Comparison of ENCODE assay signal across 35 mouse cellular contexts in the genomic region with DNA sequence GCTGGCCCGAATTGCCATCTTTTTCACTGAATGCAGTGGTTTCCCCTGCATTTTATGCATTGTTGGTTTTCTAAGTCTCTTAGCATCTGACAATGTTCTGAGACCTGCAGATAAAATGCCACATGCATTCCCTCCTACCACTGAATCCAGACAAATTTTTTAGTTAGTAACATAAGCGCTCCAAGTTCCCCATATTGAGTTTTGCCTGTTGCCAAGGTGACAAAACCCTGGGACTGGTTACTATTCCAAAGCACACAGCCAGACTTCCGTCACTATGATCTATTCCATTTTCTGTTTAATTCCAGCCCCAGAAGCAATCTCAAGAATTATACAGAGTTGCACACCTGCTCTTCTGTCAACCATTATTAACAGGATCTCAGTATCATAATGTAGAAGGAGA. TPM values are rescaled to one million over a fixed set of nuclear protein-coding genes. Genes with fewer than 3 reads are reported as not detected.
A peak's percentile ranks its signal among the peaks of the same experiment; 100 is the strongest.
DNase-seq lines count a peak whose midpoint lies in the region; ATAC-seq lines count a peak whose summit lies in the region.
"Had no signal": no experiment of that assay in that cellular context is flagged by ENCODE, and none has a peak within 500 bp of the region (broad histone marks: within the 10 kb centered on the region; RNA-seq: fewer than 3 reads in every experiment).

No protein-coding gene starts in this region.

- H3K4me1 ChIP-seq in midbrain, embryonic 11.5 days (ENCODE audit: control insufficient read depth, insufficient read depth, low read length), result no peaks in the 10 kb centered on the region
- H3K4me1 ChIP-seq in midbrain, embryonic 16.5 days (ENCODE audit: control insufficient read depth, insufficient read depth, low read length), result 0 out of 2 replicates have a peak, but pooled peaks cover 2% of the 10 kb centered on the region
- H3K4me1 ChIP-seq: embryonic facial prominence, embryonic 10.5 days; intestine, embryonic 15.5 days had no signal

- no peaks in the 10 kb centered on the region for H3K36me3 ChIP-seq in midbrain, embryonic 11.5 days (ENCODE audit: control insufficient read depth, insufficient read depth, low read length)
- no peaks in the 10 kb centered on the region for H3K36me3 ChIP-seq in midbrain, embryonic 16.5 days (ENCODE audit: control insufficient read depth, insufficient read depth, low read length)
- H3K36me3 ChIP-seq: embryonic facial prominence, embryonic 10.5 days; heart, embryonic 10.5 days; intestine, embryonic 15.5 days had no signal

- no peak overlapping the region for H3K4me2 ChIP-seq in midbrain, embryonic 11.5 days
- no peak overlapping the region for H3K4me2 ChIP-seq in midbrain, embryonic 16.5 days (ENCODE audit: low read length)
- H3K4me2 ChIP-seq: hindbrain, embryonic 14.5 days; intestine, embryonic 15.5 days; lung, embryonic 14.5 days had no signal

- WGBS in midbrain, embryonic 11.5 days, result 83% methylated on average over 3 of the region's 3 CpGs
- WGBS in midbrain, embryonic 16.5 days, result 71% methylated on average over 3 of the region's 3 CpGs

- no peak for ATAC-seq in midbrain, embryonic 11.5 days (ENCODE audit: low FRiP score)
- no peak for ATAC-seq in midbrain, embryonic 16.5 days
- ATAC-seq: forebrain, embryonic 16.5 days; intestine, embryonic 15.5 days had no signal

- no peaks in the 10 kb centered on the region for H3K9me3 ChIP-seq in midbrain, embryonic 11.5 days (ENCODE audit: control insufficient read depth, low read length)
- no peaks in the 10 kb centered on the region for H3K9me3 ChIP-seq in midbrain, embryonic 16.5 days (replicated peaks; ENCODE audit: control insufficient read depth, low read length, poor library complexity, severe bottlenecking)
- H3K9me3 ChIP-seq: embryonic facial prominence, embryonic 10.5 days; heart, embryonic 10.5 days; intestine, embryonic 15.5 days had no signal

- H3K27ac ChIP-seq in midbrain, embryonic 11.5 days (ENCODE audit: low read depth, low read length), result no peak overlapping the region
- no peak overlapping the region for H3K27ac ChIP-seq in midbrain, embryonic 16.5 days (ENCODE audit: low read length)
- H3K27ac ChIP-seq: embryonic facial prominence, embryonic 10.5 days; heart, embryonic 10.5 days; hindbrain, embryonic 14.5 days; intestine, embryonic 15.5 days; liver, embryonic 14.5 days had no signal

- H3K4me3 ChIP-seq in midbrain, embryonic 11.5 days (ENCODE audit: low read depth, low read length), result no peak overlapping the region
- no peak overlapping the region for H3K4me3 ChIP-seq in midbrain, embryonic 16.5 days (ENCODE audit: low read depth, low read length)
- H3K4me3 ChIP-seq: embryonic facial prominence, embryonic 10.5 days; heart, embryonic 10.5 days; intestine, embryonic 15.5 days had no signal

- H3K9ac ChIP-seq in midbrain, embryonic 11.5 days (ENCODE audit: low read length), result no peak overlapping the region
- H3K9ac ChIP-seq in midbrain, embryonic 16.5 days (ENCODE audit: low read depth, low read length), result no peak overlapping the region
- H3K9ac ChIP-seq: hindbrain, embryonic 14.5 days; intestine, embryonic 15.5 days; liver, embryonic 14.5 days; lung, embryonic 14.5 days had no signal

- H3K27me3 ChIP-seq in midbrain, embryonic 11.5 days (ENCODE audit: control insufficient read depth, insufficient read depth, low read length), result no peaks in the 10 kb centered on the region
- H3K27me3 ChIP-seq in midbrain, embryonic 16.5 days (ENCODE audit: control insufficient read depth, insufficient read depth, low read depth, low read length), result no peaks in the 10 kb centered on the region
- H3K27me3 ChIP-seq: intestine, embryonic 15.5 days had no signal

- DNase-seq in heart, adult 18-20 months, result peak; percentile 19 to 28
- DNase-seq in heart, adult 8-10 months (ENCODE audit: low spot score), result no peak
- DNase-seq in midbrain, embryonic 11.5 days (ENCODE audit: low spot score, missing footprints), result peak; percentile 72
- DNase-seq in layer of hippocampus, adult 9-10 months (ENCODE audit: low spot score), result peak; percentile 41
- peak; percentile 25 for DNase-seq in skeletal muscle tissue, adult 2 months (ENCODE audit: low read depth, low spot score)
- DNase-seq in thymus, postnatal 0 days (ENCODE audit: low spot score), result no peak
- DNase-seq: adrenal gland, adult 2 months; cerebellum, adult 11-12 months; cerebellum, postnatal 10 days; gastrocnemius, postnatal 36 days; heart, postnatal 4 days; kidney, adult 8-10 months; kidney, postnatal 10 days; lung, embryonic 14.5 days; lung, postnatal 4 days; thymus, adult 18-20 months; thymus, postnatal 4 days had no signal

RNA-seq across cellular contexts. Expression of gene Fam124a, which starts 15.7 kb away (rescaled TPM):
- 1 to 10 TPM; 3.8 to 3.9 TPM for total RNA-seq in heart, adult 18-20 months (2021)
- total RNA-seq in heart, adult 8-10 months (2022), result 1 to 10 TPM; 3.6 to 5.0 (median 3.7) TPM
- polyA plus RNA-seq in midbrain, embryonic 11.5 days (2014; fragmentation: Nextera tagmentation; extraction: Ambion mirVana), result 2.6 and 3.4 TPM in 2 replicates
- 48.4 and 55.3 TPM in 2 replicates for polyA plus RNA-seq in midbrain, embryonic 16.5 days (2015; fragmentation: Nextera tagmentation; extraction: Ambion mirVana)
- polyA plus RNA-seq in thymus, postnatal 0 days (2015; fragmentation: Nextera tagmentation; extraction: Ambion mirVana), result 0.35 and 0.53 TPM in 2 replicates
- total RNA-seq: megakaryocyte-erythroid progenitor cell, adult 5-6 weeks; MEL; neutrophil, adult 5-6 weeks had no signal

RNA-seq across cellular contexts. Expression of gene Gm4131, which starts 26.9 kb away (rescaled TPM):
- not detected for total RNA-seq in heart, adult 18-20 months (2021)
- not detected for total RNA-seq in heart, adult 8-10 months (2022)
- polyA plus RNA-seq in midbrain, embryonic 11.5 days (2014; fragmentation: Nextera tagmentation; extraction: Ambion mirVana), result not detected in 2 replicates
- polyA plus RNA-seq in midbrain, embryonic 16.5 days (2015; fragmentation: Nextera tagmentation; extraction: Ambion mirVana), result 0.25 and 0.36 TPM in 2 replicates
- polyA plus RNA-seq in thymus, postnatal 0 days (2015; fragmentation: Nextera tagmentation; extraction: Ambion mirVana), result not detected in 2 replicates
- total RNA-seq: adrenal gland, adult 2 months; adrenal gland, postnatal 4 days; gastrocnemius, postnatal 36 days; heart, postnatal 4 days; layer of hippocampus, adult 8-10 months; left cerebral cortex, postnatal 10 days; megakaryocyte-erythroid progenitor cell, adult 5-6 weeks; MEL; neutrophil, adult 5-6 weeks had no signal
- polyA plus RNA-seq: adrenal gland, adult 2 months; C2C12; cortical plate, adult 2 months; embryonic facial prominence, embryonic 10.5 days; heart, embryonic 10.5 days; heart, embryonic 16.5 days; intestine, embryonic 15.5 days; limb, embryonic 14.5 days; liver, embryonic 14.5 days; lung, embryonic 14.5 days; stomach, embryonic 14.5 days had no signal

Comparison
In these comparisons a context has a peak if more than half of its experiments do, and no peak if none do; other contexts are left out.
1. DNase-seq: peak in heart, adult 18-20 months (2 of 2), midbrain, embryonic 11.5 days (single experiment), layer of hippocampus, adult 9-10 months (single experiment) and skeletal muscle tissue, adult 2 months (single experiment); none in heart, adult 8-10 months (single experiment) and thymus, postnatal 0 days (single experiment).
2. RNA of gene Fam124a, which starts 15.7 kb away (polyA plus RNA-seq): 48.4 to 55.3 TPM in midbrain, embryonic 16.5 days; 2.6 to 3.4 TPM in midbrain, embryonic 11.5 days and 0.35 to 0.53 TPM in thymus, postnatal 0 days; every median in the first group is over 10 times any median in the second.